Mouse (Mus musculus) heart, adult 2 months (tissue): Measurements from ENCODE around the gene Ypel2.

Experiments used
- CTCF ChIP-seq: fragments of 200-600 bp; IDR thresholded peaks from 2 replicates; pipeline ENCODE4 v1.8.1; 2022; ENCODE audit warnings: antibody characterized with exemption, mild to moderate bottlenecking, moderate library complexity
- EP300 ChIP-seq: fragments of 200-500 bp; IDR thresholded peaks from 2 replicates; pipeline ENCODE4 v1.6.1; 2011; ENCODE audit warnings: low read depth, low read length, control low read depth; ENCODE audit not compliant: insufficient read depth
- POLR2A ChIP-seq: fragments of 200-500 bp; IDR thresholded peaks from 2 replicates; pipeline ENCODE4 v1.6.1; 2011; ENCODE audit warnings: mild to moderate bottlenecking, low read depth, low read length, control low read depth; ENCODE audit not compliant: insufficient read depth

DNA sequence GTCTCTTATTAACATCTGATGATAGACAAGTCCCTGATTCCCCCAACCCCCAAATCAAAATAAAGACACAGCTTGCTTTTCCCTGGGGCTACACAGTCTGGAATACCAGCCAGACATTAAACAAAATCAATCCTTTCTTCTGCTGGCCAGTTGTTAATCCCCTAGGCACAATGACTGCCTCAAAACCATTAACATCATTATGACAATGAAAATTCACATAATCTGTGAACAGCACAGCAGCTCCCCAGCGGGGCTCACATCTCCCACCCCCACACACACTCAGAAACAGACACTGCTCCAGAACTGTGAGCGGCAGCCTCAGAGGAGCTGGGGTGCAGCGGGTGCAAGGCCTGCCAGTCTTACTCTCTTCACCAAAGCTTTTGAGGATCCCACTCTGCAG is 3.2 kb downstream of the Ypel2 start:
- TF ChIP-seq CTCF (no peak), POLR2A (no peak), EP300 (no peak)
